Mouse (Mus musculus) embryonic fibroblast, embryonic 13.5 days (primary cell): ENCODE data around the gene Acap3. TPM values are rescaled to one million over a fixed set of nuclear protein-coding genes. Genes with fewer than 3 reads are reported as not detected.

Source experiments
- H3K27ac ChIP-seq: 2 replicates; pipeline ENCODE4 v1.5.1; 2012; ENCODE audit warnings: low read length, control low read depth, inconsistent platforms; ENCODE audit not compliant: insufficient read depth
- H3K4me1 ChIP-seq: 2 replicates; pipeline ENCODE4 v1.6.1; 2011; ENCODE audit warnings: low read length; ENCODE audit not compliant: control insufficient read depth, insufficient read depth
- H3K4me3 ChIP-seq: 2 replicates; pipeline ENCODE4 v1.5.1; 2011; ENCODE audit warnings: mild to moderate bottlenecking, control low read depth, low read length; ENCODE audit not compliant: insufficient read depth
- CTCF ChIP-seq: IDR thresholded peaks from 2 replicates; pipeline ENCODE4 v1.5.1; 2011; ENCODE audit warnings: mild to moderate bottlenecking, control low read depth, low read length, moderate library complexity, borderline replicate concordance; ENCODE audit not compliant: insufficient read depth
- POLR2A ChIP-seq: IDR thresholded peaks from 2 replicates; pipeline ENCODE4 v1.6.1; 2011; ENCODE audit warnings: low read depth, mild to moderate bottlenecking, control low read depth, low read length, moderate library complexity
- polyA plus RNA-seq: library from polyadenylated mRNA; stranded (reverse); fragments of >200 nt; gene quantifications from 2 replicates; pipeline ENCODE4 v1.2.4, GENCODE M21; 2011; ENCODE audit warnings: low read depth; ENCODE audit not compliant: missing spikeins, insufficient read length

Gene Acap3
- polyA plus RNA-seq, 1 experiment, result 18.1 TPM

GRCm38 (mm10) chr4:155906125-155906524, 14.5 kb downstream of the Acap3 start:
- no peak for TF ChIP-seq POLR2A

GRCm38 (mm10) chr4:155907003-155907402, 15.4 kb downstream of the Acap3 start:
- no peak overlapping the region for H3K4me3 ChIP-seq
- no peaks in the 10 kb centered on the region for H3K4me1 ChIP-seq
- no peak for TF ChIP-seq CTCF
- TF ChIP-seq POLR2A, result no peak
- no peak overlapping the region for H3K27ac ChIP-seq

More at GRCm38 (mm10) chr4:155906125-155906524, 14.5 kb downstream of the Acap3 start:
- H3K27ac ChIP-seq, result no peak overlapping the region
- H3K4me1 ChIP-seq, result no peaks in the 10 kb centered on the region
- H3K4me3 ChIP-seq, result no peak overlapping the region

GRCm38 (mm10) chr4:155908281-155908680, 16.7 kb downstream of the Acap3 start:
- no peak overlapping the region for H3K27ac ChIP-seq
- H3K4me3 ChIP-seq, result no peak overlapping the region
- TF ChIP-seq CTCF (no peak), POLR2A (no peak)
- no peaks in the 10 kb centered on the region for H3K4me1 ChIP-seq

GRCm38 (mm10) chr4:155908751-155909150, 17.1 kb downstream of the Acap3 start:
- no peak overlapping the region for H3K4me3 ChIP-seq
- no peaks in the 10 kb centered on the region for H3K4me1 ChIP-seq
- no peak for TF ChIP-seq POLR2A
- TF ChIP-seq CTCF, result no peak
- H3K27ac ChIP-seq, result no peak overlapping the region

GRCm38 (mm10) chr4:155932031-155932430, 40.4 kb downstream of the Acap3 start:
- no peak overlapping the region for H3K4me3 ChIP-seq
- H3K4me1 ChIP-seq, result no peaks in the 10 kb centered on the region
- no peak overlapping the region for H3K27ac ChIP-seq
- TF ChIP-seq POLR2A, result no peak
- no peak for TF ChIP-seq CTCF

- TF ChIP-seq CTCF (no peak), POLR2A (no peak)
- peaks cover 4% of the 10 kb centered on the region; the same call in 1 of the 2 replicates for H3K4me1 ChIP-seq
- H3K4me3 ChIP-seq, result peak overlapping the region; percentile 63
- H3K27ac ChIP-seq, result peak overlapping the region; percentile 88
Observed at GRCm38 (mm10) chr4:155943049-155943452, 51.4 kb downstream of the Acap3 start.

GRCm38 (mm10) chr4:155943534-155944249, 52.1 kb downstream of the Acap3 start, which contains the start of gene Ube2j2:
Gene Ube2j2 (plus strand): TSS chr4:155943831.
- Histone ChIP-seq H3K4me1 (peaks cover 4% of the 10 kb centered on the region; the same call in 1 of the 2 replicates), H3K4me3 (peak within 1 kb of the TSS; percentile 84), H3K27ac (peak within 1 kb of the TSS; percentile 88)
- TF ChIP-seq CTCF (no peak), POLR2A (peak; percentile 92)

GRCm38 (mm10) chr4:155944271-155944670, 52.6 kb downstream of the Acap3 start:
- Histone ChIP-seq H3K4me1 (peaks cover 4% of the 10 kb centered on the region; the same call in 1 of the 2 replicates), H3K27ac (no peak overlapping the region)

GRCm38 (mm10) chr4:155947094-155947493, 55.5 kb downstream of the Acap3 start:
- Histone ChIP-seq H3K27ac (no peak overlapping the region), H3K4me1 (peaks cover 6% of the 10 kb centered on the region; the same call in 1 of the 2 replicates), H3K4me3 (no peak overlapping the region)
- TF ChIP-seq CTCF, result no peak
- TF ChIP-seq POLR2A, result no peak

More at GRCm38 (mm10) chr4:155944271-155944670, 52.6 kb downstream of the Acap3 start:
- H3K4me3 ChIP-seq, result peak overlapping the region; percentile 84
- 0 out of 2 replicates have a peak, but pooled peaks have one; percentile 32 for TF ChIP-seq POLR2A
- no peak for TF ChIP-seq CTCF

GRCm38 (mm10) chr4:155955491-155955890, 63.9 kb downstream of the Acap3 start:
- TF ChIP-seq POLR2A (no peak), CTCF (no peak)
- Histone ChIP-seq H3K4me3 (no peak overlapping the region), H3K27ac (no peak overlapping the region), H3K4me1 (no peaks in the 10 kb centered on the region)

Other genes starting within 250 kb of the Acap3 start
- not detected in 2 replicates for gene Gm10563, start 246.4 kb upstream of the Acap3 start, polyA plus RNA-seq
- 80.7 and 93.1 TPM in 2 replicates for gene Mmp23, start 238.4 kb upstream of the Acap3 start, polyA plus RNA-seq
- gene Mib2, start 222.6 kb upstream of the Acap3 start, polyA plus RNA-seq, result 17.2 and 21.1 TPM in 2 replicates
- 11.1 and 16.1 TPM in 2 replicates for gene Fndc10, start 197.5 kb upstream of the Acap3 start, polyA plus RNA-seq
- gene Ssu72, start 187.0 kb upstream of the Acap3 start, polyA plus RNA-seq, result 101 and 104 TPM in 2 replicates
- gene Tmem240, start 157.0 kb upstream of the Acap3 start, polyA plus RNA-seq, result 1.0 and 1.2 TPM in 2 replicates
- 48.8 and 55.2 TPM in 2 replicates for gene Atad3a, start 130.7 kb upstream of the Acap3 start, polyA plus RNA-seq
- 0.67 and 0.77 TPM in 2 replicates for gene Vwa1, start 117.1 kb upstream of the Acap3 start, polyA plus RNA-seq
- 0.25 and 0.52 TPM in 2 replicates for gene Tmem88b, start 105.9 kb upstream of the Acap3 start, polyA plus RNA-seq
- gene Ankrd65, start 101.4 kb upstream of the Acap3 start, polyA plus RNA-seq, result not detected in 2 replicates
- gene Mrpl20, start 88.9 kb upstream of the Acap3 start, polyA plus RNA-seq, result 115 and 129 TPM in 2 replicates
- 74.3 and 91.9 TPM in 2 replicates for gene Ccnl2, start 79.3 kb upstream of the Acap3 start, polyA plus RNA-seq
- 73.1 and 74.4 TPM in 2 replicates for gene Aurkaip1, start 60.5 kb upstream of the Acap3 start, polyA plus RNA-seq
- gene Mxra8, start 52.1 kb upstream of the Acap3 start, polyA plus RNA-seq, result 441 and 484 TPM in 2 replicates
- gene Dvl1, start 44.4 kb upstream of the Acap3 start, polyA plus RNA-seq, result 38.5 and 41.4 TPM in 2 replicates
- gene Tas1r3, start 28.5 kb upstream of the Acap3 start, polyA plus RNA-seq, result 0.14 TPM in 1 of 2 replicates, not detected in the other
- 17.4 and 21.5 TPM in 2 replicates for gene Cptp, start 22.4 kb upstream of the Acap3 start, polyA plus RNA-seq
- gene Ints11, start 22.3 kb upstream of the Acap3 start, polyA plus RNA-seq, result 33.2 and 40.0 TPM in 2 replicates
- gene Pusl1, start within 50 bp of the Acap3 start, polyA plus RNA-seq, result 23.2 and 27.1 TPM in 2 replicates
- 82.9 and 96.0 TPM in 2 replicates for gene Ube2j2, start 52.0 kb downstream of the Acap3 start, polyA plus RNA-seq
- gene C1qtnf12, start 70.5 kb downstream of the Acap3 start, polyA plus RNA-seq, result 25.2 and 31.0 TPM in 2 replicates
- 5.3 and 5.4 TPM in 2 replicates for gene B3galt6, start 100.8 kb downstream of the Acap3 start, polyA plus RNA-seq
- gene Sdf4, start 101.0 kb downstream of the Acap3 start, polyA plus RNA-seq, result 172 and 187 TPM in 2 replicates
- gene Tnfrsf4, start 122.0 kb downstream of the Acap3 start, polyA plus RNA-seq, result 1.8 and 2.8 TPM in 2 replicates
- gene Tnfrsf18, start 134.3 kb downstream of the Acap3 start, polyA plus RNA-seq, result 1.4 TPM in 1 of 2 replicates, not detected in the other
- not detected in 2 replicates for gene Ttll10, start 167.6 kb downstream of the Acap3 start, polyA plus RNA-seq
- gene 9430015G10Rik, start 218.2 kb downstream of the Acap3 start, polyA plus RNA-seq, result 15.0 and 22.1 TPM in 2 replicates
- gene Rnf223, start 238.7 kb downstream of the Acap3 start, polyA plus RNA-seq, result not detected in 2 replicates